Mouse (Mus musculus): ENCODE measurements around the gene Tfpt. TPM values are rescaled to one million over a fixed set of nuclear protein-coding genes. Genes with fewer than 3 reads are reported as not detected.

Tfpt gene
- polyA plus RNA-seq, 1 experiment from 2014 or later, result 17.0 TPM

DNA sequence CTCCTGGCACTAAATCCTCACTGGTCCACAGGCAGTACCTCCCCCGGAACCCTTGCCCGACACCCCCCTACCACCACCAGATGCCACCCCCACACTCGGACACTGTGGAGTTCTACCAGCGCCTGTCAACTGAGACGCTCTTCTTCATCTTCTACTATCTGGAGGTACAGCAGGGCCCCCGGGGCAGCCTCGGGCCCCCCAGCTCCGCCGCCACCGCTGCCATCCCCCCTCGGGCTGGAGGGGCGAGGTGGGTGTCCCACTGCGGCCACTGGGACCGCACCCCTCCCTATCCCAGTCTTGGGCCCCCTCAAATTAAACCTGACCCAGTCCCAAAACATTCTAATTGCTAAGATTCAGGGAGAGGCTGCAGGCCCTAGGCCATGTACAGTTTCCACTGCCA is 28.8 kb upstream of the Tfpt start:
- Histone ChIP-seq H3K4me2 (ENCODE audit: low read depth, low read length) (no peak overlapping the region), H3K36me3 (ENCODE audit: control insufficient read depth, insufficient read depth) (peaks cover 84% of the 10 kb centered on the region), H3K9ac (ENCODE audit: low read length) (no peak overlapping the region), H3K27ac (ENCODE audit: low read length) (no peak overlapping the region), H3K27me3 (ENCODE audit: control insufficient read depth, insufficient read depth, low read length) (no peaks in the 10 kb centered on the region), H3K4me3 (ENCODE audit: low read length) (no peak overlapping the region), H3K9me3 (replicated peaks; ENCODE audit: control insufficient read depth, low read length) (no peaks in the 10 kb centered on the region), H3K4me1 (ENCODE audit: control insufficient read depth, insufficient read depth, low read length) (peaks cover 4% of the 10 kb centered on the region)
- ATAC-seq (replicated peaks; ENCODE audit: extremely low read depth, insufficient read depth, low FRiP score), result no peak
- WGBS, result 94% methylated on average over 14 of the region's 14 CpGs

DNA sequence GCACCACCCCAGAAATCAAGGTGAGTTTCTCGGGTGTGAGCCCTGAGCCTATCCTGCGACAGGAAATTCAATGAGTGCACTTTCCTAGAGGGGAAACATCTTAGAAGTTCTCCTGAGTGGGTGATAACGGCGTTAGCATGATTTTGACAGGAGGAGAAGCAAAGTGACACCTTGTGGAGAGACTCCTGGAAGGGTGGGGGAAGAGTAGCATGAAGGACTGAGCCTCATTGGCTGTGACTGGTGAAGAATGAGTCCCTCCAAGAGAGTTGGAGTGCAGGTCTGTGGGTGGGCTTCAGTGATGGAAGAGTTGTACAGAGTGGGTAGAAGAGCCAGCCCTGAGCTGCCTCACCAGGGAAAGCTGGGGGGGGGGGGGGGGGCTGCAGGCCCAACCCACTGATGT is 27.2 kb upstream of the Tfpt start:
- Histone ChIP-seq H3K9me3 (replicated peaks; ENCODE audit: control insufficient read depth, low read length) (no peaks in the 10 kb centered on the region), H3K9ac (ENCODE audit: low read length) (no peak overlapping the region), H3K4me3 (ENCODE audit: low read length) (no peak overlapping the region), H3K27me3 (ENCODE audit: control insufficient read depth, insufficient read depth, low read length) (no peaks in the 10 kb centered on the region), H3K4me1 (ENCODE audit: control insufficient read depth, insufficient read depth, low read length) (no peaks in the 10 kb centered on the region), H3K36me3 (ENCODE audit: control insufficient read depth, insufficient read depth) (peaks cover 88% of the 10 kb centered on the region), H3K4me2 (ENCODE audit: low read depth, low read length) (no peak overlapping the region), H3K27ac (ENCODE audit: low read length) (no peak overlapping the region)
- 71% methylated on average over 4 of the region's 4 CpGs for WGBS
- ATAC-seq (replicated peaks; ENCODE audit: extremely low read depth, insufficient read depth, low FRiP score), result no peak

DNA sequence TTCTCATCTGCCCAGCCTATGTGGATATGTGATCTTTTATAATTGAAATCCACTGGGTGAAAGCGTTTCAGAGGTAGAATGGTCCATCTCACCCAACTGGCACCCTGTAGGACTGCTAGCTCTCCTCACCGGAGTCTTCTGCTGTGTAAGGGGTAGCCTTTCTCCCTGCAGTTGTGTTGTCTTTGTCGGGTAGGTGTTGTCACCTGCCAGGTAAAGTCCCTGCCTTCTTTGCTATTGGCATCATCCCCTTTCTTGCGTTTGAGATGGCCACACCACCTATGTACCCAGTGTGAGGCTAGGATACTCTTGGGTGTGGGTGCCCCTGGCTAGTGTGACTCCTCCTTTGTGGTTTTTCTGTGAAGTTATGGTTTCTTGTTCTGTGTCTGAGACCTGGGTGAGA is 16.9 kb upstream of the Tfpt start:
- Histone ChIP-seq H3K4me3 (ENCODE audit: low read length) (peak overlapping the region; percentile 95), H3K27me3 (ENCODE audit: control insufficient read depth, insufficient read depth, low read length) (no peaks in the 10 kb centered on the region), H3K4me2 (ENCODE audit: low read depth, low read length) (peak overlapping the region; percentile 89), H3K36me3 (ENCODE audit: control insufficient read depth, insufficient read depth) (peaks cover 14% of the 10 kb centered on the region), H3K4me1 (ENCODE audit: control insufficient read depth, insufficient read depth, low read length) (peaks cover 33% of the 10 kb centered on the region), H3K27ac (ENCODE audit: low read length) (no peak overlapping the region), H3K9ac (ENCODE audit: low read length) (peak overlapping the region; percentile 99), H3K9me3 (replicated peaks; ENCODE audit: control insufficient read depth, low read length) (no peaks in the 10 kb centered on the region)
- ATAC-seq (replicated peaks; ENCODE audit: extremely low read depth, insufficient read depth, low FRiP score), result no peak
- 51% methylated on average over 4 of the region's 4 CpGs for WGBS

DNA sequence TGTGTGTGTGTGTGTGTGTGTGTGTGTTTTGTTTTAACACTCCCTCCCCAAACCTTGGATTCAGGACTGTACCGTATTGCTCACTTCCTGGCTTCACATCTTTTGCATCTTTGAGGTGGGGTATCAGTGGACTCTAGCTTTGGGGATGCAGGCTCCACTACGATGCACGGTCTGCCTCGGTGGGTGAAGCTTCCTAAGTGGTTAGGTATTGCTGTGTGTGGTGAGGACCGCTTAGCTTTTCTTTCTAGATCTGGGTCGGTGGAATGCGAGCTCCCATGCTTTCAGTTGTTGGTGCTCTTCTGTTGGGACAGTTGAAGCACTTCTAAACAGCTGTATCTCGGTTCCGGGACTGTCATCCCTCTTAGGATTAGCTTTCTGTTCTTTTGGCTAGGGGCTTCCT is 16.5 kb upstream of the Tfpt start:
- Histone ChIP-seq H3K9me3 (replicated peaks; ENCODE audit: control insufficient read depth, low read length) (no peaks in the 10 kb centered on the region), H3K27me3 (ENCODE audit: control insufficient read depth, insufficient read depth, low read length) (no peaks in the 10 kb centered on the region), H3K4me3 (ENCODE audit: low read length) (peak overlapping the region; percentile 95), H3K4me2 (ENCODE audit: low read depth, low read length) (peak overlapping the region; percentile 89), H3K27ac (ENCODE audit: low read length) (no peak overlapping the region; the same call in 1 of the 2 replicates), H3K9ac (ENCODE audit: low read length) (peak overlapping the region; percentile 99), H3K4me1 (ENCODE audit: control insufficient read depth, insufficient read depth, low read length) (peaks cover 33% of the 10 kb centered on the region), H3K36me3 (ENCODE audit: control insufficient read depth, insufficient read depth) (peaks cover 12% of the 10 kb centered on the region)
- ATAC-seq (replicated peaks; ENCODE audit: extremely low read depth, insufficient read depth, low FRiP score), result no peak
- 6% methylated on average over 9 of the region's 9 CpGs for WGBS

DNA sequence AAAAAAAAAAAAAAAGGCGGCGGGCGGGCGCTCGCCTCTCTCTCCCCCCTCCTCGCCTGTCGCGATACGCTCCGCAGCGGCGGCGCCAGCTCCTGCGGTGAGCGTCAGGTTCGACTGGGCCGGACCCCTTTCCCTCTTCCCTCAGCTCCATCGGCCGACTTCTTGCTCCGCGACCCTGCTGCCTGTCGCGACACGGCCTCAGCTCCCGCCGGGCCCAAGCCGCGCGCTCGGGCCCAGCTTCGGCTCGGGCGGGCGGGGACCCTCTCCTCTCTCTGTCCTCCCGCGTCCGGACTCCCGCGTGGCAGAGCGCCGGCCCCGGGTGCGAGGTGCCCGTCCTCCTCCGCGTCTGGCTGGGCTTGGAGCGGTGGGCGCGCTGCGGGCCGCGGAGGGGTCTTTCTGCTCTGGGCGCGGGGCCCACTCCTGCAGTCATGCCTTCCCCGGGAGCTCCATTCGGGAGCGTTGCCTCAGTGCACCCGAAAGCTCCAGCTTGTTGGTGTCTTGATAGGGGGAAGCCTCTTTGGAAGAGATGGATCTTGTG is 15.8 kb upstream of the Tfpt start:
- WGBS, result under 1% methylated on average over 41 of the region's 58 CpGs

DNA sequence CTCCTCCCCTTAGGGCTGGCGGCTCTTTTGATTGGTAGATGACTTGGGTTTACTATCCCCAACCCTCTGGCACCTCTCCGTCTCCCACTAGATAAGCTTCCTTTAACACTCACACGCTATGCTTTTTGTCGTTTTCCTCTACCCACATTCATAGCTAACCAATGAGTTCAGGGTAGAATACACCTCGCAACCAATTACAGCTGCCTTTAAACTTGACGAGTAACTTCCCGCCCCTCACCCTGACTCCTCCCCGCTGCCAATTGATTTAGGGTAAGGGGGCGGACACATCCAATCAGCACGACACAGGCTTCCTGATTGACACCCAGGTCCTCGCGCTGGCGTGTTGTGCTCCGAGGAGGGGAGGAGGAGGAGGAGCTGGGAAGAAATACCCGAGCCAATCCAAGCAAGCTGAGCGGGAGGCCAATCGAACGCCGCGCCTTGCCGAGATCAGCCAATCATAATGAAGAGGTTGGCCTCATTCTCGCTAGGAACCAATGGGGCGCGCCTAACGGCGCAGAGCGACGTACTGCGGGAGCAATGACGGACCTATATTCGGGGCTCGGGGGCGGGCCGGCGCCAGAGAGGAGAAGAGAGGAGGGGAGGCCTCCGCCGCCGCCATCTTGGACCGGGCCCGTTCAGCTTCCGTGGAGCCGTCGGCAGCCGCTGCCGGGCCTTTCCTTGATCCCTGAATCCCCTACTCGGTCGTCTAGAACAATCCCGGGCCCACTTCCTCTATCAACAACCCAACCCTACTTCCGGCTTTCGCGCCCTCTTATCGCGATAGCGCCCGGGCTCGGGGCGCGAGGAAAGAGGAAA is 15.2 kb upstream of the Tfpt start, which contains the start of gene Cnot3:
Gene Cnot3 (plus strand): TSS at position 597 of the 816 bp plus-strand sequence.
- whole genome bisulfite sequencing, result under 1% methylated on average over 58 of the region's 58 CpGs
- H3K4me2 ChIP-seq (ENCODE audit: low read depth, low read length), result peak within 1 kb of the TSS; percentile 89
- H3K27ac ChIP-seq (ENCODE audit: low read length), result peak within 1 kb of the TSS; percentile 95
- peak within 1 kb of the TSS; percentile 95 for H3K4me3 ChIP-seq (ENCODE audit: low read length)
- no peaks in the 10 kb centered on the region for H3K27me3 ChIP-seq (ENCODE audit: control insufficient read depth, insufficient read depth, low read length)
- H3K9ac ChIP-seq (ENCODE audit: low read length), result peak within 1 kb of the TSS; percentile 99
- ATAC-seq (replicated peaks; ENCODE audit: extremely low read depth, insufficient read depth, low FRiP score), result peak; percentile 97
- peaks cover 11% of the 10 kb centered on the region for H3K36me3 ChIP-seq (ENCODE audit: control insufficient read depth, insufficient read depth)
- peaks cover 33% of the 10 kb centered on the region for H3K4me1 ChIP-seq (ENCODE audit: control insufficient read depth, insufficient read depth, low read length)
- H3K9me3 ChIP-seq (replicated peaks; ENCODE audit: control insufficient read depth, low read length), result no peaks in the 10 kb centered on the region

More for the DNA sequence above, 15.8 kb upstream of the Tfpt start:
- peak; percentile 1; the same call in 1 of the 2 replicates for ATAC-seq (replicated peaks; ENCODE audit: extremely low read depth, insufficient read depth, low FRiP score)
- Histone ChIP-seq H3K27me3 (ENCODE audit: control insufficient read depth, insufficient read depth, low read length) (no peaks in the 10 kb centered on the region), H3K9ac (ENCODE audit: low read length) (peak overlapping the region; percentile 99), H3K36me3 (ENCODE audit: control insufficient read depth, insufficient read depth) (peaks cover 10% of the 10 kb centered on the region), H3K4me3 (ENCODE audit: low read length) (peak overlapping the region; percentile 95), H3K4me1 (ENCODE audit: control insufficient read depth, insufficient read depth, low read length) (peaks cover 33% of the 10 kb centered on the region), H3K9me3 (replicated peaks; ENCODE audit: control insufficient read depth, low read length) (no peaks in the 10 kb centered on the region), H3K27ac (ENCODE audit: low read length) (peak overlapping the region; percentile 95), H3K4me2 (ENCODE audit: low read depth, low read length) (peak overlapping the region; percentile 89)

DNA sequence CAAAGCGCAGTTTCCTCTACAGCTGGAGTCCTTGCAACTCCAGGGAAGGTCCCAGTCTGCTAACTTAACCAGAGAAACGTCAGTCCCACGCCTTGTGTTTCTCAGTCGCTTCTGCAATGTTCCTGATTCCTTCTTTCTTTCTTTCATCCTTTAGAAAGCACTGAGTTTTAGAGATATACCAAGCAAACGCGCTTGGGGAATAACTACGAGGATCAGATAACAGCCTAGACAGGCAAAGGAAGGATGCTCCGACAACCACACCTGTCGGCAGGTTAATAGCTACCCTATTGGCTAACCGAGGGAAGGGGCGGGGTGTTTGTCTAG is 14.6 kb upstream of the Tfpt start:
- Histone ChIP-seq H3K4me1 (ENCODE audit: control insufficient read depth, insufficient read depth, low read length) (peaks cover 33% of the 10 kb centered on the region), H3K27ac (ENCODE audit: low read length) (peak overlapping the region; percentile 75; the same call in 1 of the 2 replicates), H3K9me3 (replicated peaks; ENCODE audit: control insufficient read depth, low read length) (no peaks in the 10 kb centered on the region), H3K4me2 (ENCODE audit: low read depth, low read length) (peak overlapping the region; percentile 65), H3K4me3 (ENCODE audit: low read length) (peak overlapping the region; percentile 55), H3K9ac (ENCODE audit: low read length) (no peak overlapping the region), H3K36me3 (ENCODE audit: control insufficient read depth, insufficient read depth) (peaks cover 11% of the 10 kb centered on the region), H3K27me3 (ENCODE audit: control insufficient read depth, insufficient read depth, low read length) (no peaks in the 10 kb centered on the region)
- under 1% methylated on average over 11 of the region's 11 CpGs for WGBS
- ATAC-seq (replicated peaks; ENCODE audit: extremely low read depth, insufficient read depth, low FRiP score), result no peak

DNA sequence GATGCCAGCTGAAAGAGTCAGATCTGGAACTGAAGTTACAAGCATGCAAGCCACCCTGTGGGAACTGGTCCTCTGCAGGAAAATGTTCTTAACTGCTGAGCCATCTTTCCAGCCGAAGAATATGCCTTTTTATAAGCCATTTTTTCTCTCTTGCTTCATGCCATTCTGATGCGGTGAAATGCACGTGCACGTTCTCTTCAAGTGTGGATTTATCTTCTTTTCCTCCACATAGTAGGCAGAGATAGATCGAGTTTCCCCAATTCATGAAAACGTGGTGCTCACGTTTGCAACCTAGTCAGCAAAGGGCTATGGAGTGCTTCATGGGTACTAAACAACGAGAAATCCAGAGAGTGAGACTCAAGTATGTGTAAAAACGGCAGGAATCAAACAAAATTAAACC is 14.1 kb upstream of the Tfpt start:
- Histone ChIP-seq H3K36me3 (ENCODE audit: control insufficient read depth, insufficient read depth) (peaks cover 11% of the 10 kb centered on the region), H3K27me3 (ENCODE audit: control insufficient read depth, insufficient read depth, low read length) (no peaks in the 10 kb centered on the region), H3K4me3 (ENCODE audit: low read length) (peak overlapping the region; percentile 55), H3K27ac (ENCODE audit: low read length) (no peak overlapping the region), H3K9me3 (replicated peaks; ENCODE audit: control insufficient read depth, low read length) (no peaks in the 10 kb centered on the region), H3K9ac (ENCODE audit: low read length) (no peak overlapping the region), H3K4me2 (ENCODE audit: low read depth, low read length) (peak overlapping the region; percentile 65), H3K4me1 (ENCODE audit: control insufficient read depth, insufficient read depth, low read length) (peaks cover 32% of the 10 kb centered on the region)
- 21% methylated on average over 9 of the region's 9 CpGs for whole genome bisulfite sequencing
- ATAC-seq (replicated peaks; ENCODE audit: extremely low read depth, insufficient read depth, low FRiP score), result no peak

DNA sequence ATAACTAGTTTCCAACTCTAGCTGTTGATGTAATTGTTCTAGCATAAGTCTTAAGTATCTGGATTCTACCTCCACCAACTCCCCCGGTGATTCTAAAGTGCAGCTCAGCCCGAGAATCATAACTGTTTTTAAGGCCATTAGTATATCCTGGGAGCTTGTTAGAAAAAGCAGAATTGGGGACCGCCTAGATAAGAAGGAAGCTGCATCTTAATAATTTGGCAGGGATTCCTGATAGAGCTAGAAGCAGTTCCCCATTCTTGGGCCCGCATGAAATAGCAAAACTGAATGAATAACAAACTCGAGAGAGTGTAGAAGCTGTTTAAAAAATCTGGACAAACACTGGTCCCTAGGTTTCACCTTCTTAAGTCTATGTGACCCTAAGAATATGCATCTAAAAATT is 13.7 kb upstream of the Tfpt start:
- Histone ChIP-seq H3K4me1 (ENCODE audit: control insufficient read depth, insufficient read depth, low read length) (peaks cover 28% of the 10 kb centered on the region), H3K36me3 (ENCODE audit: control insufficient read depth, insufficient read depth) (peaks cover 9% of the 10 kb centered on the region), H3K27ac (ENCODE audit: low read length) (no peak overlapping the region), H3K4me3 (ENCODE audit: low read length) (no peak overlapping the region), H3K4me2 (ENCODE audit: low read depth, low read length) (no peak overlapping the region), H3K9me3 (replicated peaks; ENCODE audit: control insufficient read depth, low read length) (no peaks in the 10 kb centered on the region), H3K27me3 (ENCODE audit: control insufficient read depth, insufficient read depth, low read length) (no peaks in the 10 kb centered on the region), H3K9ac (ENCODE audit: low read length) (no peak overlapping the region)
- no peak for ATAC-seq (replicated peaks; ENCODE audit: extremely low read depth, insufficient read depth, low FRiP score)
- 67% methylated on average over 5 of the region's 5 CpGs for WGBS
